Mouse (Mus musculus) c-Kit-positive CD71-negative TER-119-negative erythroid progenitor cells, embryonic 14.5 days (primary cell): ENCODE data around the gene Cetn3.
A peak's percentile ranks its signal among the peaks of the same experiment; 100 is the strongest.

Experiments
- DNase-seq: peaks from one replicate; pipeline ENCODE4 v3.0.0-alpha.2; 2013; ENCODE audit warnings: low read depth

The Cetn3 gene

GRCm38 (mm10) chr13:81782971-81783404 lies at the start of gene Cetn3:
Gene Cetn3, plus strand, starts transcription at chr13:81783077.
- DNase-seq, result peak; percentile 89

GRCm38 (mm10) chr13:81736606-81737005 lies 46.3 kb upstream of the Cetn3 start:
- no peak for DNase-seq

- DNase-seq, result peak; percentile 8
Measured at GRCm38 (mm10) chr13:81740898-81741297, 42.0 kb upstream of the Cetn3 start.

GRCm38 (mm10) chr13:81743391-81744091 lies 39.3 kb upstream of the Cetn3 start:
- no peak for DNase-seq

- no peak for DNase-seq
Measured at GRCm38 (mm10) chr13:81744092-81744396, 38.8 kb upstream of the Cetn3 start.

- no peak for DNase-seq
Measured at GRCm38 (mm10) chr13:81754878-81755277, 28.0 kb upstream of the Cetn3 start.

GRCm38 (mm10) chr13:81755324-81755723 lies 27.6 kb upstream of the Cetn3 start:
- no peak for DNase-seq

- no peak for DNase-seq
Measured at GRCm38 (mm10) chr13:81757058-81757660, 25.7 kb upstream of the Cetn3 start.

GRCm38 (mm10) chr13:81760379-81760778 lies 22.5 kb upstream of the Cetn3 start:
- DNase-seq, result peak; percentile 41

- DNase-seq, result peak; percentile 23
Measured at GRCm38 (mm10) chr13:81761566-81762186, 21.2 kb upstream of the Cetn3 start.

GRCm38 (mm10) chr13:81764173-81764572 lies 18.7 kb upstream of the Cetn3 start:
- DNase-seq, result no peak

GRCm38 (mm10) chr13:81767038-81767659 lies 15.7 kb upstream of the Cetn3 start:
- DNase-seq, result no peak

GRCm38 (mm10) chr13:81776217-81776616 lies 6.7 kb upstream of the Cetn3 start:
- no peak for DNase-seq

- no peak for DNase-seq
Measured at GRCm38 (mm10) chr13:81782475-81782874, 402 bp upstream of the Cetn3 start.

GRCm38 (mm10) chr13:81783405-81784342 lies 797 bp downstream of the Cetn3 start:
- DNase-seq, result peak; percentile 88

- no peak for DNase-seq
Measured at GRCm38 (mm10) chr13:81785766-81786480, 3.0 kb downstream of the Cetn3 start.

GRCm38 (mm10) chr13:81790160-81790559 lies 7.3 kb downstream of the Cetn3 start:
- no peak for DNase-seq

- no peak for DNase-seq
Measured at GRCm38 (mm10) chr13:81791861-81792260, 9.0 kb downstream of the Cetn3 start.

GRCm38 (mm10) chr13:81793850-81794249 lies 11.0 kb downstream of the Cetn3 start:
- no peak for DNase-seq

- DNase-seq, result no peak
Measured at GRCm38 (mm10) chr13:81801121-81801520, 18.2 kb downstream of the Cetn3 start.

- no peak for DNase-seq
Measured at GRCm38 (mm10) chr13:81803713-81804112, 20.8 kb downstream of the Cetn3 start.
